Mouse (Mus musculus) bone marrow macrophage, adult 2 months (primary cell): ENCODE measurements around the gene Ahr.

ENCODE experiments used
- CTCF ChIP-seq: IDR thresholded peaks from 2 replicates; pipeline ENCODE4 v1.5.1; 2012; ENCODE audit warnings: low read depth, mild to moderate bottlenecking, low read length, moderate library complexity
- POLR2A ChIP-seq: IDR thresholded peaks from 2 replicates; pipeline ENCODE4 v1.6.1; 2012; ENCODE audit warnings: mild to moderate bottlenecking, low read depth, low read length, borderline replicate concordance

GRCm38 (mm10) chr12:35501476-35501875 lies 33.4 kb downstream of the Ahr start:
- TF ChIP-seq CTCF: no peak
- no peak for TF ChIP-seq POLR2A
